Mouse (Mus musculus) liver, embryonic 15.5 days (tissue): ENCODE data around the gene Zbtb45. TPM values are rescaled to one million over a fixed set of nuclear protein-coding genes. Genes with fewer than 3 reads are reported as not detected.

Source experiments
- polyA plus RNA-seq: library from polyadenylated mRNA; unstranded; fragments of >200 nt; fragmentation: Nextera tagmentation; extraction: Ambion mirVana; gene quantifications from 2 replicates; pipeline ENCODE4 v1.2.1, GENCODE M21; 2015

Gene Zbtb45
- polyA plus RNA-seq, 1 experiment from 2014 or later, result 11.8 TPM

Other genes starting within 250 kb of the Zbtb45 start
- gene Zscan18, start 206.4 kb downstream of the Zbtb45 start, polyA plus RNA-seq, result 0.24 and 0.44 TPM in 2 replicates
- gene Zfp329, start 191.2 kb downstream of the Zbtb45 start, polyA plus RNA-seq, result 1.6 and 1.9 TPM in 2 replicates
- gene Zfp110, start 175.3 kb downstream of the Zbtb45 start, polyA plus RNA-seq, result 10.8 and 12.3 TPM in 2 replicates
- 0.47 and 0.62 TPM in 2 replicates for gene Zfp128, start 128.9 kb downstream of the Zbtb45 start, polyA plus RNA-seq
- gene Zscan22, start 112.2 kb downstream of the Zbtb45 start, polyA plus RNA-seq, result 3.4 and 3.9 TPM in 2 replicates
- gene Rps5, start 87.7 kb downstream of the Zbtb45 start, polyA plus RNA-seq, result 541 and 547 TPM in 2 replicates
- 0.08 and 0.20 TPM in 2 replicates for gene Rnf225, start 82.6 kb downstream of the Zbtb45 start, polyA plus RNA-seq
- 2.5 and 2.7 TPM in 2 replicates for gene Zfp324, start 44.2 kb downstream of the Zbtb45 start, polyA plus RNA-seq
- gene Zfp446, start 32.2 kb downstream of the Zbtb45 start, polyA plus RNA-seq, result 2.2 and 2.6 TPM in 2 replicates
- gene Slc27a5, start 11.8 kb downstream of the Zbtb45 start, polyA plus RNA-seq, result 17.2 and 22.1 TPM in 2 replicates
- gene Trim28, start 10.9 kb downstream of the Zbtb45 start, polyA plus RNA-seq, result 75.3 and 89.4 TPM in 2 replicates
- 118 and 120 TPM in 2 replicates for gene Chmp2a, start 24.8 kb upstream of the Zbtb45 start, polyA plus RNA-seq
- gene Ube2m, start 28.2 kb upstream of the Zbtb45 start, polyA plus RNA-seq, result 64.5 and 72.3 TPM in 2 replicates
- 0.37 and 0.44 TPM in 2 replicates for gene Mzf1, start 44.7 kb upstream of the Zbtb45 start, polyA plus RNA-seq
- not detected in 2 replicates for gene Vmn1r85, start 85.1 kb upstream of the Zbtb45 start, polyA plus RNA-seq
- gene Vmn1r86, start 109.9 kb upstream of the Zbtb45 start, polyA plus RNA-seq, result not detected in 2 replicates
- not detected in 2 replicates for gene Vmn1r87, start 130.1 kb upstream of the Zbtb45 start, polyA plus RNA-seq
- gene Vmn1r88, start 149.5 kb upstream of the Zbtb45 start, polyA plus RNA-seq, result not detected in 2 replicates
- gene Vmn1r89, start 203.0 kb upstream of the Zbtb45 start, polyA plus RNA-seq, result not detected in 2 replicates